Mouse (Mus musculus) hindbrain, embryonic 16.5 days (tissue): ENCODE results near the gene Tusc2. TPM values are rescaled to one million over a fixed set of nuclear protein-coding genes. Genes with fewer than 3 reads are reported as not detected.
A peak's percentile ranks its signal among the peaks of the same experiment; 100 is the strongest.

Source experiments
- ATAC-seq: fragments of 200-750 bp; cut with Nextera tagmentation; 2 replicates; pipeline ENCODE4 v1.8.0; 2017; ENCODE audit warnings: moderate TSS enrichment, moderate library complexity
- H3K27ac ChIP-seq: fragments of 300-500 bp; sonication (generic); 2 replicates; pipeline ENCODE4 v1.5.1; 2014; ENCODE audit warnings: low read depth, mild to moderate bottlenecking, control low read depth, low read length, moderate library complexity
- H3K27me3 ChIP-seq: fragments of 300-500 bp; sonication (generic); replicated peaks from 2 replicates; pipeline ENCODE4 v1.6.1; 2014; ENCODE audit warnings: low read length; ENCODE audit not compliant: control insufficient read depth, insufficient read depth
- H3K36me3 ChIP-seq: fragments of 300-500 bp; sonication (generic); 2 replicates; pipeline ENCODE4 v1.6.1; 2014; ENCODE audit warnings: mild to moderate bottlenecking, low read length, moderate library complexity, mixed read lengths; ENCODE audit not compliant: control insufficient read depth, insufficient read depth
- H3K4me1 ChIP-seq: fragments of 300-500 bp; sonication (generic); 2 replicates; pipeline ENCODE4 v1.6.1; 2014; ENCODE audit warnings: low read depth, low read length; ENCODE audit not compliant: control insufficient read depth, insufficient read depth
- H3K4me2 ChIP-seq: fragments of 300-500 bp; sonication (generic); 2 replicates; pipeline ENCODE4 v1.6.1; 2014; ENCODE audit warnings: mild to moderate bottlenecking, low read length, control low read depth, moderate library complexity
- H3K4me3 ChIP-seq: fragments of 300-500 bp; sonication (generic); 2 replicates; pipeline ENCODE4 v1.5.1; 2014; ENCODE audit warnings: mild to moderate bottlenecking, low read length, control low read depth, moderate library complexity
- H3K9ac ChIP-seq: fragments of 300-500 bp; sonication (generic); 2 replicates; pipeline ENCODE4 v1.6.1; 2014; ENCODE audit warnings: low read depth, mild to moderate bottlenecking, control low read depth, low read length, moderate library complexity
- H3K9me3 ChIP-seq: fragments of 300-500 bp; sonication (generic); 2 replicates; pipeline ENCODE4 v1.6.1; 2014; ENCODE audit warnings: mild to moderate bottlenecking, low read length, moderate library complexity; ENCODE audit not compliant: control insufficient read depth
- WGBS: fragments of 180-500 bp; shearing (Covaris S2); extraction: QIAGEN DNeasy Blood & Tissue Kit; methylation state at CpG from one replicate; pipeline ENCODE4 v1.1.7; 2014; 5-methylcytosine and 5-hydroxymethylcytosine counted together
- polyA plus RNA-seq: library from polyadenylated mRNA; unstranded; fragments of >200 nt; fragmentation: Nextera tagmentation; extraction: Ambion mirVana; gene quantifications from 2 replicates; pipeline ENCODE4 v1.2.1, GENCODE M21; 2015

Gene Tusc2
- polyA plus RNA-seq, 1 experiment from 2014 or later = 134 TPM

DNA sequence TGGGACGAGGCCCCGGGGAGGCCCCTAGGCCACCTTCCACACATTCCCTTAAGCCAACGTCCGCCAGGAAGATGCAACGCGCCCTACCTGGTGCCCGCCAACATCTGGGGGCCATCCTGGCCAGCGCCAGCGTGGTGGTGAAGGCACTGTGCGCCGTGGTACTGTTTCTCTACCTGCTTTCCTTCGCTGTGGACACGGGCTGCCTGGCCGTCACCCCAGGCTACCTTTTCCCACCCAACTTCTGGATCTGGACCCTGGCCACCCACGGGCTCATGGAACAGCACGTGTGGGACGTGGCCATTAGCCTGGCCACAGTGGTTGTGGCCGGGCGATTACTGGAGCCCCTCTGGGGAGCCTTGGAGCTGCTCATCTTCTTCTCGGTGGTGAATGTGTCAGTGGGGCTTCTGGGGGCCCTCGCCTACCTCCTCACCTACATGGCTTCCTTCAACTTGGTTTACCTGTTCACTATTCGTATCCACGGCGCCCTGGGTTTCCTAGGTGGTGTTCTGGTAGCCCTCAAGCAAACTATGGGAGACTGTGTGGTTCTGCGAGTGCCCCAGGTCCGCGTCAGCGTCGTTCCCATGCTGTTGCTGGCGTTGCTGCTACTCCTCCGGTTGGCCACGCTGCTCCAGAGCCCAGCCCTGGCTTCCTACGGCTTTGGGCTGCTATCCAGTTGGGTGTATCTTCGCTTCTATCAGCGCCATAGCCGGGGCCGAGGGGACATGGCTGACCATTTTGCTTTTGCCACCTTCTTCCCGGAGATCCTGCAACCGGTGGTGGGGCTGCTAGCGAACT is 28.4 kb upstream of the Tusc2 start:
- peak overlapping the region; percentile 99 for H3K4me2 ChIP-seq
- ATAC-seq = no peak

DNA sequence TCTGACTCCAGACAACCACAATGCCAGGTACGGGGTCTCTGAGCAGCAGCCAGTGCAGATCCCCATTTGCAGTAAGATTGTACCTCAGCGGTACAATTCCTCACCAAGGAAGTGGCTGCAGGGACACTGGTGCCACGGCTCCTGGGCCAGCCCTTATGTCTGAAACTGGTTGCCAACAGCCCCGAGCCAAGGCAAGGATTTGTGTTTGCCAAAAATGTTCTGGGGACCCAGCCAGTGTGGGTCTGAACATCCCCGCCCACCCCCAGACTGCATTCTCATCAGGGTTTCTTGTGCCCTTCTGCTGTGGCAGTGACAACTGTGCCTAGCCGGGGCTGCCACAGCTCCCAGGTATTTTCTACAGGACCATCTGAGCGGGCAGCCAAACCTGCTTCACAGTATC is 24.8 kb upstream of the Tusc2 start:
- 87% methylated on average over 7 of the region's 7 CpGs for WGBS
- peaks cover 17% of the 10 kb centered on the region for H3K36me3 ChIP-seq
- no peak overlapping the region for H3K9ac ChIP-seq
- H3K9me3 ChIP-seq = no peaks in the 10 kb centered on the region
- H3K4me3 ChIP-seq = no peak overlapping the region
- no peak overlapping the region for H3K4me2 ChIP-seq
- ATAC-seq = no peak
- no peaks in the 10 kb centered on the region for H3K27me3 ChIP-seq
- H3K4me1 ChIP-seq = peaks cover 47% of the 10 kb centered on the region
- no peak overlapping the region for H3K27ac ChIP-seq

More for the DNA sequence above, 28.4 kb upstream of the Tusc2 start:
- Histone ChIP-seq H3K27me3 (no peaks in the 10 kb centered on the region), H3K9ac (peak overlapping the region; percentile 90), H3K36me3 (peaks cover 12% of the 10 kb centered on the region), H3K9me3 (no peaks in the 10 kb centered on the region), H3K4me1 (peaks cover 28% of the 10 kb centered on the region), H3K4me3 (peak overlapping the region; percentile 94), H3K27ac (peak overlapping the region; percentile 68; the same call in 1 of the 2 replicates)
- WGBS = under 1% methylated on average over 40 of the region's 40 CpGs

DNA sequence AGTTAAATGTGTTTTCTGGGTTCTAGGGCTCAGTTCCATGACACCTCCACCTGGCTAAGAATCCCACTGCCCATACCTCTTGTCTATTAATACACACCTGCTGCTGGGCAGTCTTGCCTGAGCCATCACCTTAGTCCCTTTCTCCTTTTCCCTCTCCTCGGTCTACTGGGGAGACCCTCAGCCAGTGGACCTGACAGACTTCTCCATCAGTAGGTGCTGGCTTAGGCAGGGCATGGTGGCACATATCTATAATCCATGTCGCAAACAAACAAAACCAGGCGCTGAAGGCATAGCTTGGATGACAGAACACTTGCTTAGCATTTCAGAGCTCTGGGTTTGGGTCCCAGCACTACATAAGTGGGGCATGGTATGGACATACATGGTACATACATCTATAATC is 24.3 kb upstream of the Tusc2 start:
- H3K9ac ChIP-seq = no peak overlapping the region

DNA sequence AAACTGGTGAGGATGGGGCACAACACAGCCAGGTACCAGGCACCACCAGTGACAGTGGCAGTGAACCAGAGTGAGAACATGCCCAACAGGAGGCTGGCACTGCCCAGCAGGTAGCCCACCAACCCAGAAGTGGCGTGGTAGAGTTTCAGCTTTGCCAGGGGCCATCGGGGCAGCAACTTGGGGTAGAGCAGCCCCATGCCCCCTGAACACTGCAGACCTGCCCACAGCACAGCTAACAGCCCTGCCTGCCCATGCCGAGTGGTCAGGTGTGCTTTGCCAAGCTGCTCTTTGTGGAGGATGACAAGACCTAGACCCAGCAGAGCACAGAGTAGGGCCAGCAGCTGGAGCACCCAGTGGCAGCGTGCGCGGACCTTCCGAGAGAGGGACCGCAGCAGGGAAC is 23.1 kb upstream of the Tusc2 start:
- Histone ChIP-seq H3K9ac (no peak overlapping the region), H3K4me1 (peaks cover 46% of the 10 kb centered on the region), H3K36me3 (peaks cover 25% of the 10 kb centered on the region)

More for the DNA sequence above, 24.3 kb upstream of the Tusc2 start:
- no peaks in the 10 kb centered on the region for H3K9me3 ChIP-seq
- H3K4me2 ChIP-seq = no peak overlapping the region
- peaks cover 47% of the 10 kb centered on the region for H3K4me1 ChIP-seq
- H3K27me3 ChIP-seq = no peaks in the 10 kb centered on the region
- no peak for ATAC-seq
- no peak overlapping the region for H3K27ac ChIP-seq
- 95% methylated on average over 3 of the region's 3 CpGs for WGBS
- peaks cover 17% of the 10 kb centered on the region for H3K36me3 ChIP-seq
- H3K4me3 ChIP-seq = no peak overlapping the region

DNA sequence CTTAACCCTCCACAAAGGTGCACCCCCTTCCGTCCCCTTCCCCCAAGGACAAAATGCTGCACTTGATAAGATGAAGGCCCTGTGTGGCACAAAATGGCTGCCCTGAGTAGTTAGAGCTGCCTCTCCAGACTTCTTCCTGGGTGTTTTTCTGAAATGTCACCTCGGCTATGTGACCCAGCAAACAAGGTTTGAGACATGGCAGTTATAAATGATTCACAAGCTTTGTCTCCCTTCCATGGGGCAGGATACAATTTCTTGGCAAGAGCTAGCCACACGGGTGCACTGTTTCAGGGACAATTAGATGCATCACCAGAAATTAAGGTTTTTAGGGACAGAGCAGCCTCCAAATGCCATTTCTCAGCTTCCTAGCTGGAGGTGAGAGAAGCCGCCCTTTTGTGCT is 22.6 kb upstream of the Tusc2 start:
- ATAC-seq = no peak
- no peaks in the 10 kb centered on the region for H3K9me3 ChIP-seq
- H3K4me1 ChIP-seq = peaks cover 44% of the 10 kb centered on the region
- H3K36me3 ChIP-seq = peaks cover 28% of the 10 kb centered on the region
- peak overlapping the region; percentile 94 for H3K4me2 ChIP-seq
- no peaks in the 10 kb centered on the region for H3K27me3 ChIP-seq
- H3K27ac ChIP-seq = no peak overlapping the region
- no peak overlapping the region for H3K4me3 ChIP-seq
- no peak overlapping the region for H3K9ac ChIP-seq
- 73% methylated on average over 4 of the region's 4 CpGs for WGBS

More for the DNA sequence above, 23.1 kb upstream of the Tusc2 start:
- 96% methylated on average over 8 of the region's 8 CpGs for WGBS
- no peak for ATAC-seq
- Histone ChIP-seq H3K27me3 (no peaks in the 10 kb centered on the region), H3K4me3 (no peak overlapping the region), H3K9me3 (no peaks in the 10 kb centered on the region), H3K27ac (no peak overlapping the region), H3K4me2 (no peak overlapping the region)

DNA sequence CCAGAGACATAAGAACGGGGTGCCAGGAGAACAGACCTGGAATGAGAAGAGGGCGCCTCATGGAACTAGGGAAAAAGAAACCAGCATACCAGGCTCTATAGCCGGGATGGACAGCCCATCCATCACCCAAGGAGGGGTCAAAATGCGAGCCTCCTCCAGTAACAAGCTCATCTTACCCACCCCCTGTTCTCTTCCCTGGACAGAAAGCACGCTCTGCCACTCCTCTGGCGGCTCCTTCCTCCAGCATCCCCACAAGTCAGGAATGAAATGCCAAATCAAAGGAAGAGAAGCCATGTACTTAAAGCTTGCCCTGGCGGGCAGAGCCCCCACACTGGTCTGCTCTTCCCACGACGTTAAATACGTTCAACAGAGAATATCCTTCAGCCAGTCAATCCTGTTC is 22.1 kb upstream of the Tusc2 start:
- Histone ChIP-seq H3K4me2 (peak overlapping the region; percentile 94), H3K4me1 (peaks cover 39% of the 10 kb centered on the region), H3K4me3 (peak overlapping the region; percentile 71), H3K36me3 (peaks cover 28% of the 10 kb centered on the region), H3K27ac (no peak overlapping the region), H3K9me3 (no peaks in the 10 kb centered on the region), H3K9ac (peak overlapping the region; percentile 69), H3K27me3 (no peaks in the 10 kb centered on the region)
- WGBS = 28% methylated on average over 10 of the region's 10 CpGs
- ATAC-seq = no peak

DNA sequence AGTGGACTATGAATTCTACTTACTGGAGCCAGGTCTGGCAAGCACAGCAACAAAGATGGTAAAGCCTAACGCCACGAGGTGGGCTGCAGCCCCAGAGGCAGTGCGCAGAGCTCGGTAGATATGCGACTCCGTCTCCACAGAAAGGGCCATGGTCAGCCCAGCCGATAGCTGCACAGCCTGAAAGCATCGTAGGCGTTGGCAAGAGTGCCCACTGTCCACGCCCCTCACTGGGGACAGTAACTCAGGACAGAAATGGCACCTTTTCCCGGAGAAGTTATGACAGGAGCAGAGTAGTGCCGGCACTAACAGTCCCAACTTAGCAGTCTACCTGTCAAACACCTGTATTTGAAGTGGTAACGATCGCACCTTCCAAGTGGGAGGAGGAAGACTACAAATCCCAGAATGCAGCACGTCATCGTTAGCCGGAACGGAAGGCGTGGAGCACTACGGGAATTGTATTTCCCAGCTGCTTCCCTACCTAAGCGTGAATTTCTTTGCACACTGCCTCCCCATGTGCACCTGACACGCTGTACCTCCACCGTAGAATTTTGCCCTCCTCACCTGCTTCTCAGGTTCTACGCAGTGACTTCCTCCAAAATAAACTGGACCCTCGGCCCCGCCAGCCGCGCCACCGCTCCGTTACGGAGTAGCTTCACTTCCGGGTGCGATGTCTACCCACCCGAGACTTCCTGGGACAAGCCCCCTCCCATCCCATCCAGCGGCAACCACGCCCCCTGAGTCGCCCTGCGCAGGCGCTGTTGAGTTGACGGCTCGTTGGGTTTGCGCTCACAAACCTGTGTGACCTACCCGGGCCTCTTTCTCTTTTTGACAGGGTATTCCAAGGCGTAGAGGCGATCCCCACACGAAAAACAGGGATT is 21.3 kb upstream of the Tusc2 start, which contains the start of the genes Cyb561d2 and Nprl2:
Gene Cyb561d2, minus strand, starts transcription at position 720 of the 878 bp plus-strand sequence.
Gene Nprl2, plus strand, starts transcription at position 753 of the 878 bp plus-strand sequence.
- peaks cover 33% of the 10 kb centered on the region for H3K4me1 ChIP-seq

DNA sequence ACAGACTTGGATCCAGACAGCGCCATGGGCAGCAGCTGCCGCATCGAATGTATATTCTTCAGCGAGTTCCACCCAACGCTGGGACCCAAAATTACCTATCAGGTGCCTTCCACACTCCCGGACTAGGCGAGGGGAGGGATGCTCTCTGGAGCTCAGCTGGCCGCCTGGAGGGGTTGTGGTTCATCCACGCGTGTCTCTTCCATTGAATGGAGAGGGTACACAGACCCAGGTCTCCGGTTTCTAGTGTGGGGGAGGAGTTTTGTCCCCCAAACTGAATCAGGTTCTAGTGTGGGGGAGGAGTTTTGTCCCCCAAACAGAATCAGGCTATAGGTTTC is 20.7 kb upstream of the Tusc2 start:
- H3K27ac ChIP-seq = no peak overlapping the region; the same call in 1 of the 2 replicates
- peak; percentile 15 for ATAC-seq
- no peaks in the 10 kb centered on the region for H3K9me3 ChIP-seq
- peaks cover 28% of the 10 kb centered on the region for H3K36me3 ChIP-seq
- H3K9ac ChIP-seq = peak overlapping the region; percentile 69
- H3K4me1 ChIP-seq = peaks cover 33% of the 10 kb centered on the region
- peak overlapping the region; percentile 71 for H3K4me3 ChIP-seq
- no peaks in the 10 kb centered on the region for H3K27me3 ChIP-seq
- under 1% methylated on average over 11 of the region's 11 CpGs for WGBS
- H3K4me2 ChIP-seq = peak overlapping the region; percentile 94

More for the DNA sequence above, 21.3 kb upstream of the Tusc2 start, which contains the start of the genes Cyb561d2 and Nprl2:
- ATAC-seq = peak; percentile 90
- Histone ChIP-seq H3K27me3 (no peaks in the 10 kb centered on the region), H3K36me3 (peaks cover 28% of the 10 kb centered on the region), H3K9me3 (no peaks in the 10 kb centered on the region), H3K27ac (peak within 1 kb of the TSS; percentile 82), H3K4me2 (peak within 1 kb of the TSS; percentile 94), H3K4me3 (peak within 1 kb of the TSS; percentile 71), H3K9ac (peak within 1 kb of the TSS; percentile 69)
- WGBS = under 1% methylated on average over 46 of the region's 46 CpGs

DNA sequence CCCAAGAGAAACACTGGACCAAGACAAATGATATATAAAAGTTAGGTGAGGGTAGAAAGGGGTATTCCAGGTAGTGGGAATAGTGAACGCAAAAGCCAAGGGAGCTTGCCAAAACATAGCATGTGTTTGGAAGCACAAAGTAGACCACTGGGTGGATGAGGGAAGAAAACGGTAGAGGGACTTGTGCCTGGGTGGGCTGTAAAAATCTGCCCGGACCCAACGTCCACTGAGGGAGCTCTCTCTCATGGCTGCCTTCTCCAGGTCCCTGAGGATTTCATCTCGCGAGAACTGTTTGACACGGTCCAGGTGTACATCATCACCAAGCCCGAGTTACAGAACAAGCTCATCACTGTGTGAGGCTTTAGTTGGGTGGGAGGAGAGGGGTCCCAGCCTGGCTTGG is 20.3 kb upstream of the Tusc2 start:
- WGBS = 47% methylated on average over 8 of the region's 8 CpGs
- peak overlapping the region; percentile 71 for H3K4me3 ChIP-seq
- H3K4me1 ChIP-seq = peaks cover 31% of the 10 kb centered on the region
- no peaks in the 10 kb centered on the region for H3K9me3 ChIP-seq
- H3K27ac ChIP-seq = no peak overlapping the region
- H3K4me2 ChIP-seq = peak overlapping the region; percentile 94
- H3K9ac ChIP-seq = peak overlapping the region; percentile 69; the same call in 1 of the 2 replicates
- peaks cover 28% of the 10 kb centered on the region for H3K36me3 ChIP-seq
- H3K27me3 ChIP-seq = no peaks in the 10 kb centered on the region
- no peak for ATAC-seq
